Mouse (Mus musculus) CD4-positive naive resting alpha-beta T cell, adult 57 days (primary cell): Measurements from ENCODE around the gene Ccdc88c. TPM values are rescaled to one million over a fixed set of nuclear protein-coding genes. Genes with fewer than 3 reads are reported as not detected.

ENCODE experiments used
- total RNA-seq: library from RNA; stranded (reverse); gene quantifications from one replicate; pipeline ENCODE4 v1.2.4, GENCODE M21; 2023

Gene Ccdc88c
- total RNA-seq, result 437 TPM

DNA sequence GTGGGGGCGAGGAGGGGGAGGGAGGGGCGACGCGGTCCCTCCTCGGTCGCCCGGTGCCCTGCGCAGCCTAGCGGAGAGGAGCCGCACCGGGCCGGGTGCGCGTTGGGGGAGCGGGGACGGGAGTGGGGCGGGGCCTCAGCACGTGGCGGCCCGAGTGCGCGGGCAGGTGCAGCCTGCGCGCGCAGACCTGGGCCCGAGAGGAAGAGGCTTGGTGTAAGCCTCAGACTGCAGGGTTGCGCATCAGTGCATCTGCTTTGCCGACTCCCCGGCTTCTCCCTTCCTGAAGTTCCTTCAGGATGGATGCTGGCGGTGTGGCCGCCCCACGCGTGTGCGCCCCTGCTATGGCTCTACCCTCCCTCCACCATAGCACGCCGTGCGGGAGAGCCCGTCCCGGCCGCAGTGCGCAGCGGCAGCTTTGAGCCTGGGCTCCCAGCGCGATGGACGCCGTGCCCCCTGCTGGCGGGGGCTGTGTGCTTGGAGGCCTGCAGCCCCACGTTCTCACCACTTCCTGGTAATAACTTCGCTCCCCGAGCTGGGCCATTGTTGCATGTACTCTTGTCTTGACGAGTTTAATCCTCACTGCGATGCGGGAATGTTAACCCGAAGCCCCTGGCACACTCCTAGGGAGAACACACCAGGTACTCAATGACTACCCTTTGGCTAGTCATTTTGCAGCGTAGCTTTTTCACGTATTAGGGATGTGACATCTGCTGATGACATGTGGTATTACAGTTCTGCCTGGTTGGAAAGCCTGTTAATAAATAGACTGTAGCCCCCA is at the start of gene Ccdc88c:
Gene Ccdc88c (minus strand): TSS at position 103 of the 778 bp plus-strand sequence.

DNA sequence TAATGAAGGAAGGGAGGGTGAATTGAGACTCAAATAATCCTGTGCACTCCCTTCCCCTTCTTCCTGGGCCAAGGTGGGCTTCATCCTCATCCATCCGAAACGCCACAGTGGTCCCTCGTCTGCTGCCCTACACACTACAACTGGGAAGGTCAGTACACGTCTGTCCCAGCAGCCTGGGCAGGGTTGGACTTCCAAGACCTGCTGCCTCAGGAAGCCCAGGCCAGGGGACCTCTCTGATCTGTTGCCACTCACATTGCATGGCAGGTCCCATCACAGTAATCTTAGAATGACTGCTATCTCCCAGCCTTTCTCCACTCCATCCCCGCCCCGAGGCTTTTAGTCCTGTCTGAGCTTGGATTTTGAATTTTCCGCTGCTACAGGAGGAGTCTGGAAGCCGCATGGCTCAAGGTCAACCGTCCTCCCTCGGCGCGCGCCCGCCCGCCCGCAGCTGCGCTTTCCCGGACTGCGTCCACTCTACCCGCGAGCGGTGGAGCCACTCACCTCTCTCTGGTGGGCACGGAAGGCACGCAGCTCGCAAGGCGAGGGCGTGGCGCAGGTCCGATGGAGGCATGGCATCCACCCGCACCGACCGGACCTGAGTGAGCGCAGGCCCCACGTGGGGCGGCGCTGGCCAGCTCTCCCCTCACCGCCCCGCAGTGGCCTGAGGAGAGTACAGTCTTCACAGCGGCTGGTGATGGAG is 121.1 kb downstream of the Ccdc88c start, which contains the start of gene Gpr68:
Gene Gpr68 (minus strand): TSS at position 601 of the 700 bp plus-strand sequence.

Other genes with a start within 250 kb of the Ccdc88c start
- 16.0 TPM for gene Dglucy, start 250.0 kb downstream of the Ccdc88c start, total RNA-seq
- 54.7 TPM for gene Gpr68, start 120.9 kb downstream of the Ccdc88c start, total RNA-seq
- gene Ppp4r3a, start 54.6 kb upstream of the Ccdc88c start, total RNA-seq, result 142 TPM